Mouse (Mus musculus): Measurements from ENCODE around the gene Rbpj.
A peak's percentile ranks its signal among the peaks of the same experiment; 100 is the strongest.
"Not testable (repeated sequence)": the region's sequence is repeated elsewhere in the genome, so short reads cannot be mapped to it uniquely, and the experiment has no call there.

Gene Rbpj

GRCm38 (mm10) chr5:53516482-53516881 is 50.5 kb downstream of the Rbpj start:
- no peak for DNase-seq

- DNase-seq: no peak
These were observed 51.9 kb downstream of the Rbpj start for GRCm38 (mm10) chr5:53517802-53518201.

GRCm38 (mm10) chr5:53519131-53519530 is 53.2 kb downstream of the Rbpj start:
- no peak for DNase-seq

- no peak for DNase-seq
These were observed 54.1 kb downstream of the Rbpj start for GRCm38 (mm10) chr5:53519998-53520577.

- peak; percentile 17 for DNase-seq
These were observed 57.1 kb downstream of the Rbpj start for GRCm38 (mm10) chr5:53523046-53523445.

- no peak for DNase-seq
These were observed 58.2 kb downstream of the Rbpj start for GRCm38 (mm10) chr5:53524162-53524561.

- DNase-seq: no peak
These were observed 58.9 kb downstream of the Rbpj start for GRCm38 (mm10) chr5:53524831-53525230.

GRCm38 (mm10) chr5:53525305-53526069 is 59.5 kb downstream of the Rbpj start:
- DNase-seq: peak; percentile 79

GRCm38 (mm10) chr5:53526070-53526430 is 60.1 kb downstream of the Rbpj start:
- DNase-seq: no peak

- no peak for DNase-seq
These were observed 63.9 kb downstream of the Rbpj start for GRCm38 (mm10) chr5:53529846-53530245.

- no peak for DNase-seq
These were observed 69.1 kb downstream of the Rbpj start for GRCm38 (mm10) chr5:53535096-53535495.

- no peak for DNase-seq
These were observed 70.9 kb downstream of the Rbpj start for GRCm38 (mm10) chr5:53536635-53537554.

- DNase-seq: no peak
These were observed 74.1 kb downstream of the Rbpj start for GRCm38 (mm10) chr5:53539860-53540633.

GRCm38 (mm10) chr5:53542073-53542472 is 76.1 kb downstream of the Rbpj start:
- DNase-seq: no peak

GRCm38 (mm10) chr5:53543399-53543798 is 77.4 kb downstream of the Rbpj start:
- no peak for DNase-seq

- no peak for DNase-seq
These were observed 78.0 kb downstream of the Rbpj start for GRCm38 (mm10) chr5:53543945-53544344.

- DNase-seq: no peak
These were observed 80.5 kb downstream of the Rbpj start for GRCm38 (mm10) chr5:53546440-53546839.

- DNase-seq: no peak
These were observed 81.1 kb downstream of the Rbpj start for GRCm38 (mm10) chr5:53546979-53547472.

GRCm38 (mm10) chr5:53550329-53550728 is 84.4 kb downstream of the Rbpj start:
- DNase-seq: not testable (repeated sequence)

- DNase-seq: no peak
These were observed 85.4 kb downstream of the Rbpj start for GRCm38 (mm10) chr5:53551394-53551793.

GRCm38 (mm10) chr5:53551910-53552309 is 86.0 kb downstream of the Rbpj start:
- no peak for DNase-seq

- no peak for DNase-seq
These were observed 87.3 kb downstream of the Rbpj start for GRCm38 (mm10) chr5:53553281-53553680.

GRCm38 (mm10) chr5:53554180-53554579 is 88.2 kb downstream of the Rbpj start:
- DNase-seq: no peak
